Mouse (Mus musculus) midbrain, embryonic 14.5 days (tissue): ENCODE measurements around the gene Slc4a11. TPM values are rescaled to one million over a fixed set of nuclear protein-coding genes. Genes with fewer than 3 reads are reported as not detected.

Source experiments
- ATAC-seq: fragments of 200-750 bp; cut with Nextera tagmentation; 2 replicates; pipeline ENCODE4 v1.8.0; 2017; ENCODE audit warnings: moderate number of reproducible peaks, moderate library complexity; ENCODE audit not compliant: low FRiP score, low TSS enrichment
- DNase-seq: peaks from one replicate; pipeline ENCODE4 v3.0.0-alpha.2; 2015
- H3K27ac ChIP-seq: fragments of 300-500 bp; sonication (generic); replicated peaks from 2 replicates; pipeline ENCODE4 v1.5.1; 2014; ENCODE audit warnings: mild to moderate bottlenecking, low read depth, low read length, moderate library complexity
- H3K27me3 ChIP-seq: fragments of 300-500 bp; sonication (generic); 2 replicates; pipeline ENCODE4 v1.6.1; 2014; ENCODE audit warnings: low read length, control low read depth, mixed read lengths; ENCODE audit not compliant: control insufficient read depth, insufficient read depth
- H3K36me3 ChIP-seq: fragments of 300-500 bp; sonication (generic); 2 replicates; pipeline ENCODE4 v1.6.1; 2014; ENCODE audit warnings: low read length, control low read depth; ENCODE audit not compliant: control insufficient read depth, insufficient read depth
- H3K4me1 ChIP-seq: fragments of 300-500 bp; sonication (generic); 2 replicates; pipeline ENCODE4 v1.6.1; 2014; ENCODE audit warnings: mild to moderate bottlenecking, antibody characterized with exemption, low read length, control low read depth; ENCODE audit not compliant: control insufficient read depth, insufficient read depth
- H3K4me2 ChIP-seq: fragments of 300-500 bp; sonication (generic); 2 replicates; pipeline ENCODE4 v1.6.1; 2014; ENCODE audit warnings: mild to moderate bottlenecking, low read length, moderate library complexity
- H3K4me3 ChIP-seq: fragments of 300-500 bp; sonication (generic); replicated peaks from 2 replicates; pipeline ENCODE4 v1.5.1; 2014; ENCODE audit warnings: low read depth, low read length
- H3K9ac ChIP-seq: fragments of 300-500 bp; sonication (generic); replicated peaks from 2 replicates; pipeline ENCODE4 v1.6.1; 2014; ENCODE audit warnings: mild to moderate bottlenecking, low read length, moderate library complexity
- H3K9me3 ChIP-seq: fragments of 300-500 bp; sonication (generic); 2 replicates; pipeline ENCODE4 v1.6.1; 2016; ENCODE audit warnings: low read length, control low read depth, mixed read lengths; ENCODE audit not compliant: control insufficient read depth
- WGBS: fragments of 180-500 bp; shearing (Covaris S2); extraction: QIAGEN DNeasy Blood & Tissue Kit; methylation state at CpG from one replicate; pipeline ENCODE4 v1.1.7; 2014; 5-methylcytosine and 5-hydroxymethylcytosine counted together
- polyA plus RNA-seq: library from polyadenylated mRNA; unstranded; fragments of >200 nt; fragmentation: Nextera tagmentation; extraction: Ambion mirVana; gene quantifications from 2 replicates; pipeline ENCODE4 v1.2.1, GENCODE M21; 2014

The Slc4a11 gene
- 0.49 and 0.51 TPM in 2 replicates for polyA plus RNA-seq

DNA sequence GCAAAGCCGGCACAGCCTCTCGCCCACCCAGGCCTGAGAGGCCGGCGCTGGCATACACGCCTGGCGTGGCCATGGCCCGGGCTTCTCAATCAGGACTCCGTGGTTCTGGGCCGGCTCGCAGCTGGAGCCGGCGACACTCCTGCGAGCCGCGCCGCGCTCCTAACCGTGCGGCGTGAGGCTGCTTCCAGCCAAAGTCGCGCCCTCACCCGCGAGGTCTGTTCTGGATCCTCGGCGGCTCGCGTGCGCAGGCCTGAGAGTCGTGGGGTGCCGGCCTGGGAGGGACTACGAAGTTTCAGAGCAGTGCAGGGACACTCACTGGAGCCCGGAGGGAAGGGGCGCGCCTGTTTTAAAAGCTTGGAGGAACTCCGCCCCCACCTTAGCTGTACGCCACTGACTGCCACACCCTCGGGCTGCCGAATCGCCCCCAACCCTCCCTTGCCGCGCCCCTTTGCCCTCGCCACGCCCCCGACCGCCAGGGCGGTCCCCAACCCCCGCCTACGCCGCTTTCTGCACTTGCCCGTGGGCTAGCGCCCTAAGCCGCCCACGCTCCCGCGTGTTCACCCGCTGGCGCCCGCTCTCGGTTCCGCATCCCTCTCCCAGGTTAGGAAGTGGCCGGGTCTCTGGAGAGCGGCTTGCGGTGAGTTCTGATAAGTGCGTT is at the start of gene Slc4a11:
TSS of gene Slc4a11 (minus strand) at position 367 of the 658 bp plus-strand sequence.
- Histone ChIP-seq H3K4me2 (peak within 1 kb of the TSS; percentile 94), H3K4me1 (0 out of 2 replicates have a peak, but pooled peaks cover 8% of the 10 kb centered on the region), H3K9ac (peak within 1 kb of the TSS; percentile 36; the same call in 1 of the 2 replicates), H3K27ac (no peak within 1 kb of the TSS), H3K36me3 (no peaks in the 10 kb centered on the region), H3K4me3 (peak within 1 kb of the TSS; percentile 40), H3K9me3 (no peaks in the 10 kb centered on the region), H3K27me3 (peaks cover 30% of the 10 kb centered on the region)
- under 1% methylated on average over 65 of the region's 65 CpGs for WGBS
- peak; percentile 59 for ATAC-seq
- DNase-seq, result peak; percentile 63

DNA sequence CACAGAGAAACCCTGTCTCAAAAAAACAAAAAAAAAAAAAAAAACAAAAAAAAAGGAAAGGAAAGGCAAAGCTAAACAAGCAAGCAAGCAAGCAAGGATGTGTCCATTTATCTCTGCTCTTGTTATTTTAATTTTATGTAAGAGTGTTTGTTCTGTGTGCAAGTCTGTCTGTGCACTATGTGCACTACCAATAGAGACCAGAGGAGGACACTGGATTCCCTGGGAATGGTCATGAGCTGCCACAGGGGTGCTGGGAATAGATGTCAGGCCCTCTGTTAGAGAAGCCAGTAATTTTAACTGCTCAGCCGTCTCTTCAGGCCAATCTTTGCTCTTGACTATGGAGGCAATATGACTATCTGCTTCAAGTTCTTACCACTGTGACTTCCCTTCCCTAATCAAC is 46.3 kb upstream of the Slc4a11 start:
- WGBS, result 97% methylated on average over 1 of the region's 1 CpGs
- H3K4me1 ChIP-seq, result no peaks in the 10 kb centered on the region
- no peak overlapping the region for H3K4me2 ChIP-seq
- no peak overlapping the region for H3K4me3 ChIP-seq
- no peaks in the 10 kb centered on the region for H3K9me3 ChIP-seq
- DNase-seq, result no peak
- no peak overlapping the region for H3K9ac ChIP-seq
- H3K27me3 ChIP-seq, result no peaks in the 10 kb centered on the region
- H3K36me3 ChIP-seq, result peaks cover 99% of the 10 kb centered on the region
- no peak overlapping the region for H3K27ac ChIP-seq
- no peak for ATAC-seq

DNA sequence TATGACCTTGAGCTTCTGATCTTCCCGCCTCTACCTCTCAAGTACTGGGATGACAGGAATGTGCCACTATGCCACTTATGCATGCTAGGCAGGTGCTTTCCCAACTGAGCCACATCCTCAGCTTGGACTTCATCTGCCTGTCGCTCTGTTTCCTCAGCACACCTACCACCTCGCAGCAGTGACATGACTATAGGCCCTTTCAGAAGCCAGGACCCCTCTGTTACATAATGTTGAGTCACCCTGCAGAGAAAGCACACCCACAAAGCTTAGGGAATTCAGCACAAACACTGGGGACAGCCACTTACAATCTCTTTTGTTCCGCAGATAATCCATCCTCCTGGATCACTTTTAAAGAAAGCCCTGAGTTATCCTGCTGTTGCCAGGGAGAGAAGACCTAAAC is 42.8 kb upstream of the Slc4a11 start:
- Histone ChIP-seq H3K36me3 (peaks cover 99% of the 10 kb centered on the region), H3K9me3 (no peaks in the 10 kb centered on the region), H3K27ac (no peak overlapping the region), H3K9ac (no peak overlapping the region), H3K4me1 (no peaks in the 10 kb centered on the region), H3K4me2 (no peak overlapping the region), H3K27me3 (no peaks in the 10 kb centered on the region), H3K4me3 (no peak overlapping the region)
- WGBS, result 27% methylated on average over 4 of the region's 4 CpGs
- DNase-seq (no peak), ATAC-seq (no peak)

GRCm38 (mm10) chr2:130738019-130738418 is 40.7 kb upstream of the Slc4a11 start:
- DNase-seq, result no peak
- Histone ChIP-seq H3K36me3 (peaks cover 98% of the 10 kb centered on the region), H3K4me1 (no peaks in the 10 kb centered on the region), H3K27me3 (no peaks in the 10 kb centered on the region), H3K9ac (no peak overlapping the region), H3K27ac (no peak overlapping the region), H3K4me2 (no peak overlapping the region), H3K9me3 (no peaks in the 10 kb centered on the region), H3K4me3 (no peak overlapping the region)
- WGBS, result 83% methylated on average over 6 of the region's 6 CpGs
- ATAC-seq, result no peak

- Histone ChIP-seq H3K27ac (no peak overlapping the region), H3K36me3 (peaks cover 96% of the 10 kb centered on the region), H3K4me1 (no peaks in the 10 kb centered on the region), H3K4me2 (no peak overlapping the region), H3K9me3 (no peaks in the 10 kb centered on the region), H3K4me3 (no peak overlapping the region), H3K9ac (no peak overlapping the region), H3K27me3 (no peaks in the 10 kb centered on the region)
- 89% methylated on average over 5 of the region's 5 CpGs for WGBS
- DNase-seq, result no peak
- no peak for ATAC-seq
Measured at GRCm38 (mm10) chr2:130735281-130735680, 38.0 kb upstream of the Slc4a11 start.

DNA sequence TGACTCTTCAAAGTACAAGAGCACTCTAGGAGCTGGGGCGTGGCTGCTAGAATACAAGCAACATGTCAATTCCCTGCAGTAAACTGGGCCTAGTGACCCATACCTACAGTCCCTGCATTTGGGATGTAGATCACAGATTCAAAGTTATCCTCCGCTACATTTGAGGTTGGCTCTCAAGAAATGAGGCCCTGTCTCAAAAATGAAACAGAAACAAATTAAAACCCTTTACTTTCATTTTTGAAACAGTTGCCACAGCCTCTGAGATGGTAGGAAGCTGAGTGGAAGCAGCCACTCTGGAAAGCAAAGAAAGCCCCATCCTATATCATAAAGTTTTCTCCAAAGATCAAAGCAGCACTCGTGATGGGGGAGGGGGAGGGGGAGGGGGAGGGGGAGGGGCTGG is 36.1 kb upstream of the Slc4a11 start:
- Histone ChIP-seq H3K27ac (no peak overlapping the region), H3K4me2 (no peak overlapping the region), H3K36me3 (peaks cover 96% of the 10 kb centered on the region), H3K9ac (no peak overlapping the region), H3K4me3 (no peak overlapping the region), H3K27me3 (no peaks in the 10 kb centered on the region), H3K4me1 (no peaks in the 10 kb centered on the region), H3K9me3 (no peaks in the 10 kb centered on the region)
- no peak for ATAC-seq
- DNase-seq, result no peak
- 73% methylated on average over 3 of the region's 3 CpGs for WGBS

DNA sequence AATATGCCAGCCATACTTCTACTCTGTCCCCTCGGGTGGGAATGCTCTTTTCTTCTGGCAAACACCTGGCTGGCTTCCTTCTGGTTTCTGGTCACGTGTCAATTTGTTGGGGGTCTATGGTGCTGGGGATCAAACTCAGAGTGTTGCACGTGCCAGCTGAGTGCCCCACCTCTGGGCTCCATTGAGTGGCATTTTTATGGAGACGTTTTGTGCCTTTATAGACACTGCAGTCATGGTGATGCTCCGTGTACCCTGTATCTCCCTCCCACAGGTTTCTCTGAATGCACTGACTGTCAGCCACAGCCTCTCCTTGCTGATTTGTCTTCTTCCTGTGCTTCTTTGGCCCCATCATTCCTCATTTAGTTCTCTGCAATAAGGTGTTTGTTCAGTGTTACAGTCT is 34.5 kb upstream of the Slc4a11 start:
- no peak for DNase-seq
- Histone ChIP-seq H3K27me3 (no peaks in the 10 kb centered on the region), H3K4me2 (no peak overlapping the region), H3K4me3 (no peak overlapping the region), H3K9ac (no peak overlapping the region), H3K9me3 (no peaks in the 10 kb centered on the region), H3K4me1 (no peaks in the 10 kb centered on the region), H3K27ac (no peak overlapping the region), H3K36me3 (peaks cover 96% of the 10 kb centered on the region)
- WGBS, result 72% methylated on average over 5 of the region's 5 CpGs
- no peak for ATAC-seq

DNA sequence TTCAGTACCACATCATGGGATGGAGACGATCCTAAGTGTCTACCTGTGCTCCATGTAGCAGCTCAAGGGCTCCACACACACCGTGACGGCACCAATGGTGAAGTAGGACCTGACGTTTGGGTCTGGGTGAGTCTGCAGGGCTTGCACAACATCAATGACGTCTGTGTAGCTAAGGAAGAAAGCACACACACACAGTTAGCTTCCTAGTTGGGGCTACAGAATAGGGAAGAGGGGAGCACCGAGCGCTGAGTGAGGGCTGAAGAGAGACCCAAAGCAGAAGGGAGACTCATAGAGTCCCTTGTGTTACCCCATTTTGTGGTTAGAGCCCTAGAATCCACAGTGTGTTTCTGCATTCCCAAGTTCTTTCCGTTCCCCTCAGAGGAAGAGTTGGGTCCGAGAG is 33.4 kb upstream of the Slc4a11 start:
- DNase-seq (no peak), ATAC-seq (no peak)
- Histone ChIP-seq H3K4me2 (no peak overlapping the region), H3K4me1 (no peaks in the 10 kb centered on the region), H3K27ac (no peak overlapping the region), H3K9ac (no peak overlapping the region), H3K27me3 (no peaks in the 10 kb centered on the region), H3K9me3 (no peaks in the 10 kb centered on the region), H3K4me3 (no peak overlapping the region), H3K36me3 (peaks cover 96% of the 10 kb centered on the region)
- WGBS, result 94% methylated on average over 9 of the region's 9 CpGs

DNA sequence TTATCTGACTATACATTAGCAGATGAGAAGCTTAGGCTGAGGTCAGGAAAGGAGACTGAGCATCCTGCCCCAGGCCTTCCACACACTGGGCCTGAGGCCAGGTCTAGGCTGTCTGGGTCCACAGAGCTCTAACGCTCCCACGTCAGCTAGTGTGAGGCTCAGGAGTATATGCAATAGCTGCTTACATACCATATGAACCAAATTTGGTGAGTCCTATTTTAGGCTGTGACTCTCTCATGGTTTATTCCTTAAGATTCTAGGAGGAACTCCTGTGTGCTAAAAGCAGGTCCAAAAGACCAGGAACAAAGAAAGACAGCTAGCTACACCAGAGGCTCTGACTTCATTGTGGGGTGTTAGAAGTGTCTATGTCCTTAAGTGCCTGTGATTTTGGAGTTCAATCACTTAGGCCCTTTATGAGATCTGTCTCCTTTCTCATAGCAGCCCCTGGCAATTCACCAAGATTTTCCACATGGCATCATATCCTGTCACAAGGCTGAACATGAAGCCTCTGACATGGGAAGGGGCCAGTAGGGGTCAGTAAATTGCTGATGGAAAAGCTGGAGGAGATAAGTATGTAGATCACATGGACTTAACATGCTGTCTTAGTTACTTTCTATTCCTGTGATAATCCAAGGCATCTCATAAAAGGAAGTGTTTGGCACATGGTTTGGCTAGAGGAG is 31.7 kb upstream of the Slc4a11 start:
- no peak for DNase-seq
- ATAC-seq, result no peak
- no peak overlapping the region for H3K4me3 ChIP-seq
- H3K9ac ChIP-seq, result no peak overlapping the region
- H3K27me3 ChIP-seq, result no peaks in the 10 kb centered on the region
- peaks cover 96% of the 10 kb centered on the region for H3K36me3 ChIP-seq
- no peaks in the 10 kb centered on the region for H3K9me3 ChIP-seq
- no peak overlapping the region for H3K4me2 ChIP-seq
- WGBS, result 100% methylated on average over 2 of the region's 2 CpGs
- H3K27ac ChIP-seq, result no peak overlapping the region
- H3K4me1 ChIP-seq, result no peaks in the 10 kb centered on the region
